Mouse (Mus musculus) activated CD4-positive, CD25-positive, alpha-beta regulatory T cell, adult 4 months (primary cell): ENCODE measurements around the gene Atp5mpl. TPM values are rescaled to one million over a fixed set of nuclear protein-coding genes. Genes with fewer than 3 reads are reported as not detected.

Source experiments
- ATAC-seq: one replicate; pipeline ENCODE4 v1.8.0; 2017
- polyA plus RNA-seq, 2 experiments: library from polyadenylated mRNA; unstranded; fragments of 100-300 nt; shearing (Covaris generic); gene quantifications; one replicate each; pipeline ENCODE4 v1.2.1; 2017

The Atp5mpl gene
- 100 to 1,000 TPM; 262 to 349 TPM for polyA plus RNA-seq

DNA sequence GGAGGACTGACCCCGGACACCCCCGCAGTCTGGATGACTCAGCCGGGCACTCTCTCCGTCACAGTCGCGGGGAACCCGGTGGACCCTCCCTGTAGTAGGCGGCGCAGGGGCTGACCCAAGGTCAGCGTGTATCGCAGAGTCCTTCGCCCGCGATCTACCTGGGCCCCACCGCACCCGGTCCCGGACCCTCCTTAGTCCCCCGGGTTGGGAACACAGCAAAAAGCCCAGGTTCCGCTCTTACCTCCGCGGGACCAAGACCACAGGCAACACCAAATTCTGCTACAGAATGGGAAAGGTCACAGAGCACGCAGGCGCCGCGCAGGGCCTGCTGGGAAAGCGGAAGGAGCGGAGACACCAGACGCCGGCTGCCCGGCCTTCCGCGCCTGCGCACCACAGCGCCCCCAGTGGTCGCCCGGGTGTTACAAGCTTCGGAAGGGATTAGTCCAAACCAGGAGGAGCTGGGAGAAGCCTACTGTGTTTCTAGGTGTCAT lies at the start of gene Atp5mpl:
Gene Atp5mpl, minus strand, starts transcription at position 295 of the 491 bp plus-strand sequence.
- peak; percentile 93 for ATAC-seq

DNA sequence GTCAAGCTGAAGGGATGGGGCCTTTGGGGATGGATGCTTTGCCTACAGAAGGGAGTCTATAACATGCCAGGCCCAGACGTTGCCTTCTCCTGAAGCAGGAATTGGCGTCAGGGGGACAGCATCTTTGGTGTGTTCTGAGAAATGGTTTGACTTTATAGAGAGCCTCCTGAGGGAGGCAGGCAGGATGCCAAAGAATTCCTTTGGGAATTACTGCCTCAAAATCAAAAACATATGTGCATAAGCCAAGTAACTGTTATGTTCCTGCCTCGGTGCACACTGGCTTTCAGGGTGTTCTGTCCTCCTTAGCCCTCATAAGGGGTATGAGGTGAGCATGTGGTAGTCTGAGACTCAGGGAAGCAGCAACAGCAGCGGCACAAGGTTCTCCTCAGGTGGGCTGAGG lies 49.6 kb upstream of the Atp5mpl start:
- ATAC-seq: no peak

- ATAC-seq: no peak
Observed at GRCm38 (mm10) chr12:112013271-112013801, 46.6 kb upstream of the Atp5mpl start.

DNA sequence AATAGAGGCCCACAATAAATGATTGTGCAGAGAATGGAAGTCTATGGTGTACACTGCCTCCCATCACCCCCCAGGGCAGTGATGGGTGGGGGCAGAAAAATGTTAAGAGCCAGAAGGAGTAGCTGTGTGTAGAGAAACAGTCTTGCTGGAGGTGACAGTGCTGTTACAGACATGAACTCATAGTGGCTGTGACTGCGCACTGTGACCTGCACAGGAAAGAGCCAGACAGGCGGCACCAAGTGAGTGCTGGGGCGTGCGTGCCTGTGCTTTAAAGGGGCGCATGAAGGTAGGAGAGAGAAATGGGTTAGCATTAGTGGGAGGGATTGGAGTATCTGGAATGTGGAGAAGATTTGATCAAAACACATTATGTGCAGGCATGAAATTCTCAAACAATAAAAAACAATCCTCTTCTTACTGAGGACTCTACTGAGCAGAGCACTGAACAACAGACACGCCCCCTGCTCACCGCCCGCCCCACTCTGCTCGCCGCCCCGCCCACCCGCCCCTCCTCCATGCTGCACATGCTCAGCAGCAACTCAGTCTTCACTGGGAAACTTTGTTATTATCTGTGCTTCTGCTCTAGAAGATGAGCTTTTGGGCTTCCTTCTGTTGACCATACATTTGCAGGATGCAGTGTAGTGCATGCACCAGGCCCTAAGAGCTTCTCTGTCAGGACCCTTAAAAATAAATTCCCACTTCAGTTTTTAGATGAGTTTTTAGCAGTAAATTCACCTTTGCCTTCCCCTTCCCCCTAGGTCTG lies 45.9 kb upstream of the Atp5mpl start:
- ATAC-seq: no peak

DNA sequence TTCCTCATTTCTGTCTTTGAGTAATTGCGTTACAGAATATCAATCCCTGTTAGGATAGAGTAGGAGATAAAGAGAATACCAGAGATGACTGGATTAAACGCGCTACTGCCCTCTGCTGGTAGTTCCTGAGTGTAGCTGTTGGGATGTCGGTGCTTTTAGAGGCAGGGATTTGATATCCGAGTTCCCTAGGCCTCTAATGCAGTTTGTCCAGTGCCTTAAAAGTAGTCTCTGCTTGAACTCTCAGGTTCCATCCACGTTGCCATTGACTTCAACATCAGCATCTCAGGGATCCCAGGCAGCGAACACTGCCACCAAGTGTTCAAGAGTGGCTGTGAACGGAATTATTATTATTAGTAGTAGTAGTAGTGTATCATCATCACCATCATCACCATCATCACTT lies 34.4 kb upstream of the Atp5mpl start:
- no peak for ATAC-seq

DNA sequence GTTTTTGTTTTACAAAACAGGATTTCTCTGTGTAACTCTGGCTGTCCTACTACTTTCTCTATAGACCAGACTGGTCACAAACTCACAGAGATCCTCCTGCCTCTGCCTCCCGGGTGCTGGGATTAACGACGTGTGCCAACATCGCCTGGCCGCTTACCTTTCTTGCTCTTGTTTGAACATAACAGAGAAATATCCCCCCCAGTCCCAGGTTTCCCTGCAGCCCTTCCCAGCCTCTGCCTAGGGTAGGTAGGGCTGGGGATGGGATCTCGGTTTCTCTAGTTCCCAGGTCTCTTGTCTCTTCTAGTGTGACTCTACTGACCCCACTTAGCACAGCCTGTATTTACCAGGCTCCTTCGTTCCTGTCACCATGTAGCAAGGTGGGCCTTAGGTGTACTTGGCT lies 33.0 kb upstream of the Atp5mpl start:
- ATAC-seq: no peak

DNA sequence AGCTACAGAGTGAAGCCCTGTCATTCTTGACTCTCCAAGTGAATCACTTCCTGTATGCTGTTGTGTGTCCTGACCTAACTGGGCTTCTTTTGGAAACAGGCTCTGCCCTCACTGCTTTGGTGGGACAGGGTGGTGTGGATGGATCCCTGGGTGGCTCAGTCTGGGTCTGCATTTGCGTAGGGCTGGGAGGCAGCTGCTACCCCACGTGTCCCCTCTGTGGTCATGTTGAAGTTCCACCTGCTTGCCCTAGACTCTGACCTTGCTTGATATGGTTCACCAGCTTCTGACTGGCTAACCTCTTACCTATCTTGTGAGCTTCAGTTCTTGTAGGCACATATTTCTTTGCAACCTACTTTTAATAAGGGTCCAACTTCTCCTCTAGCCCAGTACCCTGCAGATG lies 28.4 kb upstream of the Atp5mpl start:
- ATAC-seq: no peak

DNA sequence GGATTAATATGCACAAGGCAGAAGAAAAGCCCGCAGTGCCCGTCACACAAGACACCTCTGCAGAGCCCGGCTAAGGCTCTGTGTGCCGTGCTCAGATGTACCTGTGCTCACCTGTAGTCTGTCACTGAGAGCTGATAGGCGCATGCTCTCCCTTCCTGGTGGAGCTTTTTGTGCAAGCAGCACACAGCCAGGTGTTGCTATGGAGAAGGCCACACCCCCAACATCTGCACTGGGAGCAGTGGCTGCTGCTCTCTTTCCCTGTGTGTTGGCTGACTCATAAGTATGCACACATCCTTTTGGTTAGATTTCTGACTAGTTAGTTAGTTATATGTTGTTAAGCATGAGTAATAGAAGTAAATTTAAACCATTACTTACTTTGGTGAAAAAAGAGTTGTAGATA lies 25.8 kb upstream of the Atp5mpl start:
- no peak for ATAC-seq

GRCm38 (mm10) chr12:111986756-111987155 lies 20.0 kb upstream of the Atp5mpl start:
- ATAC-seq: no peak

GRCm38 (mm10) chr12:111983165-111983564 lies 16.4 kb upstream of the Atp5mpl start:
- no peak for ATAC-seq

DNA sequence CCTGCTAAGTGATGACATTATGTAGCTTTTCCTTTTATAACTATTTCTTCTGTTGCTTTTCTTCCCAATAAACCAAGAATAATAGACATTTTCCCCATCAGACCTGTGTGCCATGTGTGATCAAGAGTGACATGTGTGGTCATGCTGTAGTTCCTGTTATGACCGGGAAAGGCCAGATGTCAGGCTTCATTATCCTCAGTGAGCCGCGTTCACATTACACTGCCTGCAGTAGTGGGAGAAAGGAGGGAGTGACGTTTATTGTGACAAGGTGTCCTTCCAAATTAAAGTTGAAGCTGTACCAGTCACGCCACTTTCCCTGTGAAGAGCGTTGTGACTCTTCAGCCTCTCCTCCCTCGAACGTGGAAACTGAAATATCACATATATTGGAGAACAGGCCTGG lies 15.1 kb upstream of the Atp5mpl start:
- ATAC-seq: no peak

GRCm38 (mm10) chr12:111980887-111981367 lies 14.2 kb upstream of the Atp5mpl start, which contains the start of gene Rd3l:
Gene Rd3l, minus strand, starts transcription at chr12:111981317.
- no peak for ATAC-seq

DNA sequence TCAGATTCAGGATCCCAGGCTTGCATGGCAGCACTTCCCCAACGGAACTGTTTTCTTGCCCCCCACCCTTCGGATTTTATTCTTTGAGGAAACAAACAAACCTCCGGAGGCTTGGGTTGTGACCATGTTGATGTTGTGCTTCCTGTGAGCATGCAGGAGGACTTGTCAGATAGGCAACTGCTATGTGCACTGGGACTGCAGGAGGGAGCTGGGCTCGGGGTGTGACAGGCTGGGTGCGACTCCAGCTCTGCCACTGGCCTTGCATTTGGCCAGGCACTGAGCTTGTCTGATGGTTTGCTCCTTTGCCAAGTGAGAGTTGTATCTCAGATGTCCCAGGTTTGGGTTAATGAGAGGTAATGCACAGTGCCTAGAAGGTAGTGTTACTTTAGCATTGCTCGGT lies 11.5 kb upstream of the Atp5mpl start:
- no peak for ATAC-seq

GRCm38 (mm10) chr12:111977138-111977537 lies 10.4 kb upstream of the Atp5mpl start:
- ATAC-seq: no peak

DNA sequence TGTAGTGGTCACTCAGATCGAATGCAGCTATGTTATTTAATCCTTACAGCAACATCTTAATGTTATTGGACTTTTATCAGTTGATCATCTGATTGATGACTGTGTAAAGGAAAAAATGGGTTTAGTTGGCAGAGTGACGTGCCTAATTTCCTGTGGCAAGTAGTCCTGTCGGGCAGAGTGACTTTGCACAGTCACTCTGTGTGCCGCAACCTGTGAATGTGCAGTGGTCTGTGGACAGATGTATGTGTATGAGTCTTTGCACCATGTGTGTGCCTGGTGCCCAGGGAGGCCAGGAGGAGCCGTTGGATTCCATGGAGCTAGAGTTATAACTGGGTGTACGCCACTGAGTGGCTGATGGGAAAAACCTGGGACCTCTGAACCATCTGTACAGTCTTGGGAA lies 7.8 kb upstream of the Atp5mpl start:
- ATAC-seq: no peak

DNA sequence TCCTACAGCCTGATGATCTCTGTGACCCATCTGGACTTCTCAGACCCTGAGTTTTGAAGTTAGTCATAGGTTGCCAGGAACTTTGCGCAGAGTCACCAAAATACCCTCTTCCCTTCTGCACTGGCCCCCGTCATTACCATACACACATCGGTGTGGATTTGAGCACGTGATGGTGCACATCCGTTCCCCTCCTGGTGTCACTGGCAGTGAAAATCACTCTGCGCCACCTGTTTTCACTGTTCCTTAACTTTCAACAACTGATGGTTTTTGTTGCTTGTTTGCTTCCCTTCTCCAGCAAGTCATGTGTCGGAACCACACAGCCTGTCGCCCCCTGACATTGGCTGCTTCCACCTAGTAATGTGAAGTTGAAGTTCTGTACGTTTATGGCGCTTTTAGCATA lies 5.7 kb upstream of the Atp5mpl start:
- ATAC-seq: no peak

- ATAC-seq: no peak
Observed at GRCm38 (mm10) chr12:111971231-111971686, 4.5 kb upstream of the Atp5mpl start, which contains the start of gene Tdrd9. Gene Tdrd9, plus strand, starts transcription at chr12:111971559.

DNA sequence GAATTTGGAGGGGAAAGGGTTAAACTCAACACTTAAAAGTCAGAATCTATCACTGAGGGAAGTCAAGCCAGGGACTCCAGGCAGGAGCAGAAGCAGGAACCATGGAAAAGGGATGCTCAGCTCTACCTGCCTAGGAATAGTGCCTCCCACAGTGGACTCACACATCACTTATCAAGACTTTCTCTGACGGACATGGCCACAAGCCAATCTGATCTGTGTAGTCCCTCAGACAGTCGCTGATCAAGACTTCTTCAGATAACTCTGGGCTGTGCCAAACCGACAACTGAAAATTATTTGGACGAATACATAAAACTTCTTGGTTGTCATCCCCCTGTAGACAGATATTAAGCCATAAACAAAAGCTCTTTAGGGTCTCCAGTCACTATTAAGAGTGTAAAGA lies 3.3 kb upstream of the Atp5mpl start:
- no peak for ATAC-seq

DNA sequence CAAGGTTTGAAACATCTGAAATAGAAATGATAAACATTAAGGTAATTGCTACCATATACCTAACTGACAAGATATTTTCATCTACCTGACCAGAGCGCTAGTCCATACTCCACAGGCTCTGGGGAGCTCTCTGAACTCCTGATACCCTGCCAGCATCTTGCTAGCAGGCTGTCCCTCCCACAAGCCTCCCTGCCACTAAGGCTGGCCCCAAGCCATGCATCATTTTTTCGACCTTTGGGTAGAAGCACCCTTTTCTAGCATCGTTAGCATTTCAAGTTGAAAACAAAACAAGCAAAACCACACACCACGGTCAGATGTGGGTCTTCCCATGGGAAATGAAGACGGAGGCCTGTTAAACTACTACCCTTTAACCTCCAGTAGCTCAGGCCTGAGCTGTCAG lies 3.4 kb downstream of the Atp5mpl start:
- ATAC-seq: no peak

GRCm38 (mm10) chr12:111958101-111958865 lies 8.5 kb downstream of the Atp5mpl start:
- peak; percentile 59 for ATAC-seq

GRCm38 (mm10) chr12:111956173-111956572 lies 10.6 kb downstream of the Atp5mpl start:
- ATAC-seq: no peak

DNA sequence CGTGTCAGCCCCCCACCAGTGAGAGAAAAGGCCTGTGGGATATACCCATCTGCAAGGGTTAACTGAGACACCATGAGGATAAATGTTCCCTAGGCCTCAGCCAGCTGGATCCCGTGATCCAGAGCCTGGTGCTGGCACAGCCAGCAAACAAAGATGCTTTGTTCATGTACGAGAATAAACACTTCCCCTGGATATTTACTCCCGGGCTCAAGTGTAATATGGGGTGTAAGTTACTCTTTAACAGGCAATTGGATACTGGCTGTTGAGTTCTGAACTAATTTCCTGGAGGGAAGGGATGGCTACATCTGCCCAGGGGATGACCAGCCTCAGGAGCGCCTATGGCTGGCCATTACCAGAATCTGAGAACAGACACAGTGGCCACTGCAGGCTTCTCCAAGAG lies 15.1 kb downstream of the Atp5mpl start:
- ATAC-seq: no peak

DNA sequence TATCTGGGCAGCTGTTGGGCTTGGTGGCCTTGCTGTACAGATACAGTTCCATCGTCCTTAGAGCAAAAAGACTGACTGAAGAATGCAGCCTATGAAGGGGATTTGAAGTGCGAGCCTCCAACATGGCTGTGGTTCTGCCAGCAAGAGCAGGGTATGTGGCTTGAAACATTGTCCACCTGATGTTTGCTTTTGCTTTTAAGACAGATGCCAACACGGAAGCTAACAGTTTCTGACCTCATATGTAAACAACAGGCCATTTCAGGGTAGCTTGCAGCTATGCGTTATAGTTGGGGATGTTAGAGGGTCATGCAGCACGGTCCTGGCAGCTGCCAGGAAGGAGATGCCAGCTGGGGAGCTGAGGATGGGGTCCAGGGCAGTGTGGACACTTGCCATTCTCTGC lies 16.3 kb downstream of the Atp5mpl start:
- no peak for ATAC-seq
